Mouse (Mus musculus) layer of hippocampus, postnatal 25 days (tissue): ENCODE results near the gene Mgll. TPM values are rescaled to one million over a fixed set of nuclear protein-coding genes. Genes with fewer than 3 reads are reported as not detected.

Experiments
- DNase-seq, 2 experiments: peaks; one replicate each; pipeline ENCODE4 v3.0.0; 2022; ENCODE audit warnings: mixed read lengths in 2 of 2, low spot score in 1 of 2; ENCODE audit errors: extremely low spot score in 1 of 2
- total RNA-seq, 2 experiments: library from RNA; stranded (reverse); gene quantifications; 2 replicates each; pipeline ENCODE4 v1.2.3; 2021

Gene Mgll
- total RNA-seq, 2 experiments from 2014 or later, result 190 to 192 TPM

DNA sequence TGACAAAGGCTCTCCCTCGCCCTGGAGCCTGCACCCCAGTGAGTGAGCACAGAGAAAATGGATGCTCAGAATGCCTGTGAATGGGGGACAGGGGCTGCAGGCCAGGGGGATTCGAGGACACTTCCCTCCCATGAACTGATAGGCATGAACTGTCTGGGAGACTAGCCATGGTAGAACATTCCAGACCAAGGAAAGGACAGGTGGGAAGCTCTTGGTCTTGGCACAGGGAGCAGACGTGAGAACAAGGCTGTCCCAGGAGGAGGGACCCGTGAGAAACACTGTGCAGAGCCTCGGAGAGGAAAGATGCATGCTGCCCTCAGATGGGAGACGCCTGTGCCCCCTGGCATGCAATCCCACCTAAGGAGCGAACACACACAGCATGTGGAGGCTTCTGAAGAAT, 100.0 kb downstream of the Mgll start:
- no peak for DNase-seq

GRCm38 (mm10) chr6:88826088-88826487, 101.9 kb downstream of the Mgll start:
- DNase-seq, result no peak

DNA sequence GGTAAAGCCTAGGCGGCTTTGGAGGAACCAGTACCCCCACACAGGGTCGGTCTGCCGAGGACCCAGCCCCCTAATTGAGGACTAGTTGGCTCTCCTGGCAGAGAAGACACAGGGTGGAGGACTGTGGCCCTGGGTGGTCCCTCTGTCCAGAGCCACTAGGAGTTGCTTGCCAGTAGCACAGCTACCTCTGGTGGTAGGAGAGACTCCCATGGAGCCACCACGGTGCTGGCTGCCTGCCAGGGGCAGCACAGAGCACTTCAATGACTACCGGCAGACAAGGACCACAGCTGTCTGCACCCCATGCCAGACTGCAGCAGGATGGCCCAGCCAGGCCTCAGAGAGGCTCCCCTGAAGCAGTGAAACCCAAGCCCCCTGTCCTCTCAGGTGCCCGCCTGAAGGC, 102.3 kb downstream of the Mgll start:
- DNase-seq, result peak in 1 of 2 experiments; percentile 59

DNA sequence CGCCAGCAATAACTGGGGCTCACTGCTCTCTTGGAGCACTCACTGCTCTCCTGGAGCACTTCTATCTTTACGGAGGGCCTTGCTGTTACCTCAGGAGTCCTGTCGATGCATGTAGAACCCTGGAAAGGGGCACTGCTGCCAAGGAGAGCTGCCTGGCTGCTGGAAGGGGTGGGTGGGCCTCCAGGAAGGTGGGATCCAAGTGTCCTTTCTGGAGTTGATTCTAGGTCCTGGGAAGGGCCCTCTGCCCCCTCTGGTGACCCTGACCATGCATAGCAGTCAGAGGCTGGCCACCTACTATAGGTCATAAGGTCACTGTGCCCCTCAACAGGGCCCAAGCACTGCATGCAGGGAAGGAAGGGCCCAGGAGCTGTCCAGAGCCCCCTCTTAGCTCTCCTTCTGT, 102.8 kb downstream of the Mgll start:
- no peak for DNase-seq

GRCm38 (mm10) chr6:88827395-88828205, 103.4 kb downstream of the Mgll start:
- DNase-seq, result no peak

- no peak for DNase-seq
These were observed 104.2 kb downstream of the Mgll start for GRCm38 (mm10) chr6:88828206-88829009.

GRCm38 (mm10) chr6:88829579-88829978, 105.4 kb downstream of the Mgll start:
- DNase-seq, result no peak

GRCm38 (mm10) chr6:88830112-88830702, 106.0 kb downstream of the Mgll start:
- no peak for DNase-seq

DNA sequence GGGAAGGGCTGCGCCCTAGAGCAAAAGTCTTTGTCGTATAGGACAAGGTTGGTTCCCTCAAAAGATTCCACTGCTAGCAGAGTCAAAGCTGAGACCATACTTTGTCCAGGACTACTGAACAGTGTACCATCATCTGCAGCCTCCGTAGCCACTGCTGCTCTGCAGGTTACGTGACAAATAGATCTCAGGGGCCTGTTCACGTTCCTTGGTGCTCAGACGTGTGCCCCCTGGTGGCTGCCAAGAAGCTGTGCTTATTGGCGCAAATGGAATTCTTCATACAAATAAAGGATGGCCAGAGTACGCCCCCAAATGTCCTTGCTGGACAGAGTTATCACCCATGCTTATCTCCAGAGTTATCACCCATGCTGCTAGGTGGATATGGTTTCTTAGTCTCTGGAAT, 107.2 kb downstream of the Mgll start:
- peak in 1 of 2 experiments; percentile 68 for DNase-seq

DNA sequence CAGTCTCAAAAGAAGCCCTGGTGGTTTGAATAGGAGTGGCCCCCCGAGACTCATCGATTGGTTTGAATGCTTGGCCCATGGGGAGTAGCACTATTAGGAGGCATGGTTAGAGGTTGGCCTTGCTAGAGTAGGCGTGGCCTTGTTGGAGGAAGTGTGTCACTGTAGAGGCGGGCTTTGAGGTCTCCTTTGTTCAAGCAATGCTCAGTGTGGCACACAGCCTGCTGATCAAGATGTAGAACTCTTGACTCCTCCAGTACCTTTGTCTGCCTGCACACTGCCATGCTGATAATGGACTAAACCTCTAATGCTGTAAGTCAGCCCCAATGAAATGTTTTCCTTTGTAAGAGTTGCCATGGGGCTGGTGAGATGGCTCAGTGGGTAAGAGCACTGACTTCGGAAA, 108.5 kb downstream of the Mgll start:
- DNase-seq, result no peak

DNA sequence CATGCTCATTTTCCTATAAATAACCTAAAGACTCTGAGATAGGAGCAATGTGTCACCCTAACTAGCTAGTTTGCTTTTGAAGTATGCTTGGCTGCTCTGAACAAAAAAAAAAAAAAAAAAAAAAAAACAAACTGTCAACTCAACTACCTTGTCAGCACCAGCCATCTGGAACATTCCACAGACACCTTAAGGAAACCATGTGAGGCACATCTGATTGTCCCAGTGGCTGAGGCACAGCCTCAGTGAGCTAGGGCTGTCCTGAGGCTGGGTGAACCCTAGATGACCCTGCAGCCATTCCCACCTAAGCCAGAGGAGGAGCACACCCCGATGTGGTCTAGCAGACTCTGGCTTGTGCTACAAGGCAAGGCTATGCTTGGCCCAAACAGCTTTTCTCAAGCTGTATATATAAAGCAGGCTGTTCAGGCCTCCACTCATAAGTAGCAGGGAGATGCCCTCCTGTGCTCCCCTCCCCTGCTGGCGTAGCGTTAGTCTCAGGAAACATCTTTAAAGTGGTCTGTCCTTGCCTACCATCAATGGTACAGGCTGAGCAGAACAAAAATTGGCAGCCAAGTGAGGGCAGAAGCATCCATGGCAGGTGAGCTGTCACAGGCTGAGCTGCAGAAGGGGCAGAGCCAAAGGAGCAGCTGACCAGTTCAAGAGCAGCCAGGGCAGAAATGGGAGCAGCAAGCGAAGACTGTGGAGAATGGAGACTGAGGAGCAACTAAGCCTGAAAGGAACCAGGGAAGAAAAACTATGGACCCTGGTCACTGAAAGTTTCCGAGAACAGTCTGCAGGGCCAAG, 109.3 kb downstream of the Mgll start:
- no peak for DNase-seq

DNA sequence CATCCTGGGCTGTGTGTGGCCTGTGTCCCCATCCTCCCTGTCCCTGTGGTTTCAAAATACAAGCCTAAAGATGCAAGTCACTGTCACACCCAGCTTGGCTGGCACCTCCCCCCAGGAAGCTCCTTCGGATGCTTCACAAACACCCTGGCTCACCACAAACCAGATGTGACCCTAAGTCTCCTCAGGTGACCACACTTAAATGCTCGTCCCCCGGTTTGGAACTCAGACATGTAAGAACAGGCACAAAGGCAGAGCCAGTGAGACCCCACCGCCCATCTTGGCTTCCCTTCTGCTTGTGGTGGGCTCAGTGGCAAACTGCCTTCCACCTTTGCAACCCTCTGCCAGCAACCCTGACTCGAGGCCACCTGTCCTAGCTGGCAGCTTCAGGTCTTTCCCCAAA, 110.8 kb downstream of the Mgll start:
- DNase-seq, result no peak

GRCm38 (mm10) chr6:88836178-88836819, 112.1 kb downstream of the Mgll start:
- no peak for DNase-seq

GRCm38 (mm10) chr6:88837999-88838398, 113.8 kb downstream of the Mgll start:
- no peak for DNase-seq

- no peak for DNase-seq
These were observed 114.4 kb downstream of the Mgll start for GRCm38 (mm10) chr6:88838613-88839012.

GRCm38 (mm10) chr6:88839135-88839970, 115.1 kb downstream of the Mgll start:
- no peak for DNase-seq

GRCm38 (mm10) chr6:88840211-88840610, 116.0 kb downstream of the Mgll start:
- DNase-seq, result no peak

DNA sequence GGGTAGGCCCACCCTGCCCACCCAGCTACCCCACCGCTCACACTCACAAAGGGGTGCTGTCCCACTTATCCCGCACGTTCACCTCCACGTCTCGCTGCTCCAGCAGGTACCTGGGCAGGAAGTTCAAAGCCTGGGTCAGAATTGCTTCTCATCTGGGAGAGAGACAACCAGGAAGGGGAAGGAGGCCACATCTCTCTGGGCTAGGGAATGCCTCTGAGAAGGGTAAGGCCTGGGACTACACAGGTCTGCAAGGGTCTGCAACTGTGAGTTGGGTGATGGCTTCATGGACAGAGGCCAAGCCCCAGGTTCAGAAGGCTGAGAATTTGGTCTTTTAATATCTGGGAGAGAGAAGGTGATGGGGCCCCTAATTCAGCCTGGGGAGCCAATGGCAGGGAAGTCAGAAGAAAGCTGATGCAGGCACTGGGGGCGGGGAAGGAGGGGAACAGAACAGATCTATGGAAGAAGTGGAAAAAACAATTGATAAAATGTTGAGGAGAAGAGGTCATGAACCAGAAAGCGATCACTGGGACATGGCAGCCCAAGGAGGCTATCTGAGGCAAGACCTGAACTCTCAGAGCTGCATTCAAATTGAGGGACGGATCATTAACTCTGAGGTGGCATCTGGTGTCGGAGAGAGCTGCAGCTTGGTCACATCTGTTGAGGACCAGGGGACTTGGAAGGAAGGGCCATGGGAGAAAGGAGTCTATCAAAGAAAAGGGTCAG, 116.7 kb downstream of the Mgll start:
- DNase-seq, result no peak

DNA sequence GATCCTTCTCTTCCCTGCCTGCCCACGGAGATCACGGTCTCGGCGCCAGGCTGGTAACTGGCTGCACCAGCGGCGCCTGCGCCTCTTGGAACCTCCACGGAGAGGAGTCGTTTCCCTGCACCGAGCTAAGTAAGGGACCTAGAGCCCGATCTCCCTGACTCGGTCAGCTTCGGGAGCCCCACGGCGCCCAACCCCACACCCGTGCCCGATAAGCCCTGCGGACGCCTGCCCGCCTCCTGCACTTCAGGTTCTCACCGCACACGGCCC, 117.2 kb downstream of the Mgll start:
- DNase-seq, result no peak
